10 mouse cellular contexts compared by ENCODE assay signal in genomic region chr16:44457858-44458257, GRCm38 (mm10).
"Had no signal": no experiment of that assay in that cellular context is flagged by ENCODE, and none has a peak within 500 bp of the region (broad histone marks: within the 10 kb centered on the region; RNA-seq: fewer than 3 reads in every experiment).

No protein-coding gene starts in this region.

- DNase-seq: lung, adult 18-20 months; lung, embryonic 14.5 days; lung, postnatal 10 days; lung, postnatal 4 days; midbrain, embryonic 14.5 days; right cerebral cortex, postnatal 14 days; thymus, adult 2 months; thymus, postnatal 25 days; thymus, postnatal 4 days had no signal

- ATAC-seq: midbrain, embryonic 16.5 days had no signal
